Mouse (Mus musculus): ENCODE data around the gene Ankzf1.

DNA sequence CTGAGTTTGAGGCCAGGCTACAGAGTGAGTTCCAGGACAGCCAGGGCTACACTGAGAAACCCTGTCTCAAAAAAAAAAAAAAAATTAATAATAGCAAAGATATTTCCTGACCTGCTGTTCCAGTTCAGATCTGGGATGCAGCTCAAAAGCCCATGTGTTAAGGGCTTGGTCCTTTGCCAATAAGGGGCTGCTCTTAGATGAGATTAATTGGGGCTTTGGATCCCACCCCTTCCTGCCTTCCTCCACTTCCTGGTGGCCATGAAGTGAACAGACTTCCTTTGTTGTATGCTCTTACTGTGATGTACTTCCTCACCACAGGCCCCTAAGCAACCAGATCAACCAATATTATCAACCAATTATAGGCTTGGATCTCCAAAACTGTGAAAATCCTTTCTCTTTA is 4.8 kb upstream of the Ankzf1 start:
- TF ChIP-seq CTCF (IDR thresholded peaks at IDR 0.05 in 2 of 3, conservative IDR thresholded peaks at IDR 0.05 in 1 of 3; ENCODE audit: control insufficient read depth in 1 of 3, insufficient read depth in 1 of 3, low read depth in 2 of 3, low read length in 3 of 3, poor library complexity in 1 of 3, severe bottlenecking in 1 of 3) = no peak
- TF ChIP-seq UBTF (IDR thresholded peaks at IDR 0.05; ENCODE audit: borderline replicate concordance, insufficient read depth, low read depth, low read length) = no peak
- TF ChIP-seq EP300 (IDR thresholded peaks at IDR 0.05; ENCODE audit: low read depth in 1 of 2, low read length in 2 of 2) = no peak
- TF ChIP-seq MEF2A (IDR thresholded peaks at IDR 0.05; ENCODE audit: extremely low read depth, insufficient replicate concordance, low read depth, low read length, poor library complexity, severe bottlenecking) = no peak

Data from MEL (cell line).